Mouse (Mus musculus) heart, embryonic 15.5 days (tissue): ENCODE data around the gene Gm20695. TPM values are rescaled to one million over a fixed set of nuclear protein-coding genes. Genes with fewer than 3 reads are reported as not detected.

Experiments used
- ATAC-seq: fragments of 200-750 bp; cut with Nextera tagmentation; replicated peaks from 2 replicates; pipeline ENCODE4 v1.8.0; 2017; ENCODE audit warnings: low read depth, moderate TSS enrichment; ENCODE audit not compliant: insufficient number of reproducible peaks, insufficient read depth, low FRiP score
- H3K27ac ChIP-seq: fragments of 300-500 bp; sonication (generic); 2 replicates; pipeline ENCODE4 v1.5.1; 2015; ENCODE audit warnings: mild to moderate bottlenecking, inconsistent platforms
- H3K27me3 ChIP-seq: fragments of 300-500 bp; sonication (generic); 2 replicates; pipeline ENCODE4 v1.6.1; 2015; ENCODE audit warnings: inconsistent platforms
- H3K36me3 ChIP-seq: fragments of 300-500 bp; sonication (generic); 2 replicates; pipeline ENCODE4 v1.6.1; 2015; ENCODE audit warnings: mild to moderate bottlenecking, inconsistent platforms
- H3K4me1 ChIP-seq: fragments of 300-500 bp; sonication (generic); replicated peaks from 2 replicates; pipeline ENCODE4 v1.6.1; 2015; ENCODE audit warnings: inconsistent platforms
- H3K4me2 ChIP-seq: fragments of 300-500 bp; sonication (generic); 2 replicates; pipeline ENCODE4 v1.6.1; 2015; ENCODE audit warnings: inconsistent platforms, mild to moderate bottlenecking, moderate library complexity
- H3K4me3 ChIP-seq: fragments of 300-500 bp; sonication (generic); 2 replicates; pipeline ENCODE4 v1.5.1; 2015; ENCODE audit warnings: mild to moderate bottlenecking, inconsistent platforms
- H3K9ac ChIP-seq: fragments of 300-500 bp; sonication (generic); 2 replicates; pipeline ENCODE4 v1.6.1; 2015; ENCODE audit warnings: mild to moderate bottlenecking, inconsistent platforms
- H3K9me3 ChIP-seq: fragments of 300-500 bp; sonication (generic); replicated peaks from 2 replicates; pipeline ENCODE4 v1.6.1; 2016; ENCODE audit warnings: inconsistent platforms
- WGBS: fragments of 180-500 bp; shearing (Covaris S2); methylation state at CpG from one replicate; pipeline ENCODE4 v1.1.7; 2015; ENCODE audit warnings: mixed read lengths; 5-methylcytosine and 5-hydroxymethylcytosine counted together
- microRNA-seq: library from miRNA; unstranded; fragments of <30 nt; microRNA quantifications from one replicate; pipeline ENCODE4, GENCODE M21; 2016
- polyA plus RNA-seq: library from polyadenylated mRNA; unstranded; fragments of >200 nt; fragmentation: Nextera tagmentation; extraction: Ambion mirVana; gene quantifications from 2 replicates; pipeline ENCODE4 v1.2.1, GENCODE M21; 2015

Gm20695 gene
- polyA plus RNA-seq, 1 experiment from 2014 or later: 0.58 TPM

DNA sequence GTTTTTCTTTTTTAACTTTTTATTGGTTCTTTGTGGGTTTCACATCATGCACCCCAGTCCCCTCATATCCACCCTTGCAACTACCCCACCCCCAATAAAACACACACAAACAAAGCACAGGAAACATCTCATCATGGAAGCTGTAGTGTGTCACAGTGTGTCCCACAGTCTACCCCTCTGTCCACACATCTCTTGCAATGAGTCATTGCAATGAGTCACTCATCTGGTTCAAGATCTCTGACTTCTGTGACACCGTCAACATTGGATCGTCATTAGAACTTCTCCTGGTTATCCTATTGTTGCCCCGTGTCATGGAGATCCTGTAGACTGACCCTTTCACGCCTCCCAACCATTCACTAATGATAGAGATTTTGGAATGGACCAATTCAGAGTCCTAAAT, 50.3 kb downstream of the Gm20695 start:
- Histone ChIP-seq H3K9ac (no peak overlapping the region), H3K36me3 (peaks cover 36% of the 10 kb centered on the region), H3K27me3 (no peaks in the 10 kb centered on the region), H3K4me2 (no peak overlapping the region), H3K4me3 (no peak overlapping the region), H3K4me1 (no peaks in the 10 kb centered on the region), H3K9me3 (no peaks in the 10 kb centered on the region), H3K27ac (no peak overlapping the region)
- ATAC-seq: no peak
- WGBS: 79% methylated on average over 4 of the region's 4 CpGs

DNA sequence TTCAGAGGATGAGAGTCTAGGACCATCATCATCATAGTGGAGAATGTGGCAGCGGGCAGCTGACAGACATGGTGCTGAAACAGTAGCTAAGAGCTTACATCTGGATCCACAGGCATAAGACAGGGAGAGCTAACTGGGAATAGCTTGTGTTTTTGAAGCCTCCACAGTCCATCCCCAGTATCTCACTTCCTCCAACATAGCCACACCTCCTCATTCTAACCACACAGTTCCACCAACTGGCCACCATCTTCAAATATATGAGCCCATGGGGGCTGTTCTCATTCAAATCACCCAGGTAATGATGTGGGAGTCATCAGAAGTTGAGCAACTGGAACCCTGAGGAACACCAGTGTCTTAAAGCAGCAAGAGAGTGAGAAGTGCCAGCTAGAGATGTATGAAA, 66.7 kb downstream of the Gm20695 start:
- no peaks in the 10 kb centered on the region for H3K36me3 ChIP-seq
- H3K27ac ChIP-seq: no peak overlapping the region
- no peaks in the 10 kb centered on the region for H3K27me3 ChIP-seq
- H3K9me3 ChIP-seq: no peaks in the 10 kb centered on the region
- H3K9ac ChIP-seq: no peak overlapping the region
- no peak for ATAC-seq
- no peak overlapping the region for H3K4me2 ChIP-seq
- WGBS: 73% methylated on average over 1 of the region's 1 CpGs
- no peaks in the 10 kb centered on the region for H3K4me1 ChIP-seq
- H3K4me3 ChIP-seq: no peak overlapping the region

DNA sequence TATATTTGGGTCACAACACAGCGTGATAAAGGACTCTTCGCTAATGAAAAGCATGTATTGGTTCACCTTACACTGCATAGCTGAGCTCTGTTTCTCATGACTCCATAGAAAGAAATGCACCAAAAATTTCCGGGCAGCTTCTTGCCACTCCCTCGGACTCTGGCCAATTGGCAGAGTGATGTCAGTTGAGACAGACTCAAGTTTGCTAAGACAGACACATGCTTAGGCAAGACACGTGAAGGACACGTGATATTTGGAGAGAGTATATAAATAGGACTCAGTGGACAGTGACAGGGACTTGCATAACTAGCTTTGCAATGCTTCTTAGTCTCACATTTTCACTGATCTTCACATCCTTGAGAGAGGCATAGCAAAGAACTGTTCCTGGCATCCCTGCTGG, 71.9 kb downstream of the Gm20695 start:
- peaks cover 5% of the 10 kb centered on the region for H3K4me1 ChIP-seq
- no peaks in the 10 kb centered on the region for H3K36me3 ChIP-seq
- H3K27ac ChIP-seq: no peak overlapping the region
- 75% methylated on average over 6 of the region's 6 CpGs for WGBS
- H3K27me3 ChIP-seq: no peaks in the 10 kb centered on the region
- no peak overlapping the region for H3K4me3 ChIP-seq
- no peak for ATAC-seq
- no peak overlapping the region for H3K9ac ChIP-seq
- H3K4me2 ChIP-seq: no peak overlapping the region
- no peaks in the 10 kb centered on the region for H3K9me3 ChIP-seq

DNA sequence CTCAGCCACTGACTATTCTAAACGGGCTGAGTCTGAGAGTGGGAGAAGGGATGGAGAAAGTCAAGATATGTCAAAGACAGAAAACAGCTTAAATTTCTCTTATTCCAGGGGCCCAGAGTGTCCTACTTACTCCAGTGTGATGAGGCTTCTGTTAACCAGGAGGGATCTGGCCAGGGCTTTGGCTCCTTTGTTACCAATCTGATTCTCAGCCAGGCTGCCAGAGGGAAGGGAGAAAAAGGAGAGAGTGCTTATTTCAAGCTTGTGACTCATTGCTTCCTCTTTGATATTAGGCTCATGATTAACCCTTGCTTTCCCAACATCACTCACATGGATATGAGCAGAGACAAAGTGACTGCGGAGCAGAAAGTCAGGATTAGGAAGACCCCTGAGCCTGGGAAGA, 74.8 kb downstream of the Gm20695 start:
- H3K4me3 ChIP-seq: no peak overlapping the region
- H3K9me3 ChIP-seq: no peaks in the 10 kb centered on the region
- 33% methylated on average over 2 of the region's 2 CpGs for WGBS
- H3K4me1 ChIP-seq: peaks cover 5% of the 10 kb centered on the region
- no peaks in the 10 kb centered on the region for H3K27me3 ChIP-seq
- H3K36me3 ChIP-seq: no peaks in the 10 kb centered on the region
- no peak for ATAC-seq
- no peak overlapping the region for H3K4me2 ChIP-seq
- H3K9ac ChIP-seq: no peak overlapping the region
- no peak overlapping the region for H3K27ac ChIP-seq

DNA sequence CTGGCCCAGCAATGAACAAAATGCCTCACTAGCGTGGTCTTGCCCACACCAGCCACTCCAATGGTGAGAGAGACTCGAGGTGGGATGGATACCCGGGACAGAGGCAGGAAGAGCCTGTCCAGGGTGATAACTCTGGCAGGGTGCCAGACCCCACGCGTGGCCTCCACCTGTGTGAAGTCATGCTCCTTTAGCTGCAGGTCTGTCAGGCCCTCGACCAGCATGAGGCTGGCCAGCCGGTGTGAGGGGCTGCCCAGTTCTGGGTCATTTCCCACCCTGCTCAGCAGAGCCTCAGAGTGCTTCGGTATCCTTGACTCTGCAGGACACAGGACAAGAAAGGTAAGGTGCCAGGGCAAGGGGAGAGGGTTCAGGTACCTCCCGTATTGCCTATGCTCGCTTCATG, 80.5 kb downstream of the Gm20695 start:
- H3K36me3 ChIP-seq: no peaks in the 10 kb centered on the region
- no peak overlapping the region for H3K9ac ChIP-seq
- no peak overlapping the region for H3K4me2 ChIP-seq
- no peaks in the 10 kb centered on the region for H3K9me3 ChIP-seq
- no peak overlapping the region for H3K27ac ChIP-seq
- H3K4me3 ChIP-seq: no peak overlapping the region
- 71% methylated on average over 10 of the region's 10 CpGs for WGBS
- H3K27me3 ChIP-seq: no peaks in the 10 kb centered on the region
- no peaks in the 10 kb centered on the region for H3K4me1 ChIP-seq
- no peak; the same call in 1 of the 2 replicates for ATAC-seq

GRCm38 (mm10) chr16:3965534-3965933, 81.1 kb downstream of the Gm20695 start:
- Histone ChIP-seq H3K36me3 (no peaks in the 10 kb centered on the region), H3K4me3 (no peak overlapping the region), H3K9ac (no peak overlapping the region), H3K4me1 (no peaks in the 10 kb centered on the region), H3K4me2 (no peak overlapping the region), H3K27me3 (no peaks in the 10 kb centered on the region), H3K9me3 (no peaks in the 10 kb centered on the region), H3K27ac (no peak overlapping the region)
- ATAC-seq: no peak
- 74% methylated on average over 3 of the region's 3 CpGs for WGBS

Small RNA genes lying within 50 kb of the gene (microRNA-seq; reads per million reads assigned to microRNA genes)
- not detected for gene Gm23493

Other genes with a start within 250 kb of the Gm20695 start
- gene Mefv, start 166.6 kb upstream of the Gm20695 start, polyA plus RNA-seq: 0.09 TPM in 1 of 2 replicates, not detected in the other
- 26.5 and 33.1 TPM in 2 replicates for gene Zfp263, start 140.6 kb upstream of the Gm20695 start, polyA plus RNA-seq
- not detected in 2 replicates for gene Olfr15, start 53.8 kb upstream of the Gm20695 start, polyA plus RNA-seq
- gene Zfp174, start 37.4 kb upstream of the Gm20695 start, polyA plus RNA-seq: 0.71 and 0.77 TPM in 2 replicates
- gene Naa60, start 12.3 kb upstream of the Gm20695 start, polyA plus RNA-seq: 29.6 and 40.6 TPM in 2 replicates
- gene Zfp597, start 87 bp upstream of the Gm20695 start, polyA plus RNA-seq: 5.3 and 5.4 TPM in 2 replicates
- 7.7 and 8.5 TPM in 2 replicates for gene 1700037C18Rik, start 24.0 kb downstream of the Gm20695 start, polyA plus RNA-seq
- gene Cluap1, start 24.2 kb downstream of the Gm20695 start, polyA plus RNA-seq: 14.2 and 15.6 TPM in 2 replicates
- gene Nlrc3, start 92.0 kb downstream of the Gm20695 start, polyA plus RNA-seq: 1.3 and 2.2 TPM in 2 replicates
- gene Slx4, start 119.1 kb downstream of the Gm20695 start, polyA plus RNA-seq: 8.3 and 10.6 TPM in 2 replicates
- 2.5 and 3.7 TPM in 2 replicates for gene Dnase1, start 152.3 kb downstream of the Gm20695 start, polyA plus RNA-seq
- gene Trap1, start 193.2 kb downstream of the Gm20695 start, polyA plus RNA-seq: 102 and 110 TPM in 2 replicates